Mouse (Mus musculus) CH12.LX (cell line): ENCODE measurements around the gene Scp2.

ENCODE experiments used
- BHLHE40 ChIP-seq: IDR thresholded peaks from 2 replicates; pipeline ENCODE4 v1.6.1; 2011; ENCODE audit warnings: mild to moderate bottlenecking, low read depth, low read length, improper control_type of control experiment
- CTCF ChIP-seq, 2 experiments: IDR thresholded peaks in 1 of 2; conservative IDR thresholded peaks in 1 of 2; 2 replicates each; pipeline ENCODE4 v1.5.1; 2011 to 2012; ENCODE audit warnings: low read depth in 2 of 2, low read length in 2 of 2, improper control_type of control experiment in 1 of 2, inconsistent platforms in 1 of 2, mild to moderate bottlenecking in 1 of 2, moderate library complexity in 1 of 2
- MAFK ChIP-seq: IDR thresholded peaks from 2 replicates; pipeline ENCODE4 v1.6.1; 2011; ENCODE audit warnings: low read length, improper control_type of control experiment; ENCODE audit not compliant: insufficient replicate concordance
- MAX ChIP-seq: IDR thresholded peaks from 2 replicates; pipeline ENCODE4 v1.6.1; 2011; ENCODE audit warnings: low read length, improper control_type of control experiment
- MYC ChIP-seq: IDR thresholded peaks from 2 replicates; pipeline ENCODE4 v1.6.1; 2011; ENCODE audit warnings: low read depth, mild to moderate bottlenecking, improper control_type of control experiment, low read length
- POLR2A ChIP-seq: IDR thresholded peaks from 2 replicates; pipeline ENCODE4 v1.6.1; 2011; ENCODE audit warnings: low read depth, mild to moderate bottlenecking, improper control_type of control experiment, low read length
- ZKSCAN1 ChIP-seq: IDR thresholded peaks from 2 replicates; pipeline ENCODE4 v1.6.1; 2012; ENCODE audit warnings: low read depth, inconsistent platforms, low read length, improper control_type of control experiment, borderline replicate concordance

DNA sequence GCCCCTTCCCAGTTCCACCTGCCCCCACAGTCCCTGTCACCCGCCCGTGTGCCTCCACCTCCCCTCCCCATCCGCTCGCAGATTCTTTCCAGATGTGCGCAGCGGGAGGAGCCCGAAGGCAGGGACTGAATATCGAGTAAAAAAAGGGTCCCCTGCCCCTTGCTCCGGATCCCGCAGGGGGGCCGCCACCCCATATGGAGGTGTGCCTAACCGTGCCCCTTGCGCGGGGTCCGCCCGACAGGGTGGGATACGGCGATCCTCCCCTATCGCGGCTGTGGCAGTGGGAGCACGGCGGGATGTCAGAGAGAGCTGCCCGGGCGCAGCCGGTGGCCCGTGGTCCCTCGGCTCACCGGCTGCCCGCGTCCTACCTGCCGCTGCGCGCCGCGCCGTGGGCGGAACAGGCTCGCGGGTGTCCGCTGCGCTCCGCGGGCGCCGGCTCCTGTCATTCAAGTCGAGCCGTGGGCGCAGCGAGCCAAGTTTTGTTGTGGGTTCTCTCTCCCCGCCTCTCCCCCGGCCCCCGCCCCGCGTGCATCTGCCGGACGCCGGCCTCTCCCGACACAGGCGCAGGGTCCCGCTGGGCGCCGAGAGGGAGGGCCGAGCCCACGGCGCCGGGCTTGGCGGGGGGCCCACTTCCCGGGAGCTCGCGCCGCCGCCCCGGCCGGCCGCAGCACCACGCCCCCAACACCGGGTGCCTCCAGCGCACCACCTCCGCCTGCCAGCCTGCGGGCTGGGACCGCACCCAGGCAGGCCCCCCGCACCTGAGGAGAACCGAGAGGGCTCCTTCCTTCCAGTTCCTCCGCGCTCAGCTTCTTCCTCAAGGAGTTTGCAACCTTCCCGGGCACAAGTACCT is 113.1 kb downstream of the Scp2 start:
- TF ChIP-seq MYC (no peak), CTCF (conservative IDR thresholded peaks at IDR 0.05 in 1 of 2, IDR thresholded peaks at IDR 0.05 in 1 of 2; ENCODE audit: low read depth in 2 of 2, low read length in 2 of 2) (no peak), MAFK (no peak), ZKSCAN1 (no peak), BHLHE40 (no peak), MAX (no peak), POLR2A (no peak)
